Mouse (Mus musculus) urinary bladder, postnatal 4 days (tissue): ENCODE results near the gene Srgap3.
"Not testable (repeated sequence)": the region's sequence is repeated elsewhere in the genome, so short reads cannot be mapped to it uniquely, and the experiment has no call there.

Experiments used
- DNase-seq, 2 experiments: peaks; one replicate each; pipeline ENCODE4 v3.0.0; 2021 to 2022; ENCODE audit warnings: low spot score in 2 of 2

The Srgap3 gene

DNA sequence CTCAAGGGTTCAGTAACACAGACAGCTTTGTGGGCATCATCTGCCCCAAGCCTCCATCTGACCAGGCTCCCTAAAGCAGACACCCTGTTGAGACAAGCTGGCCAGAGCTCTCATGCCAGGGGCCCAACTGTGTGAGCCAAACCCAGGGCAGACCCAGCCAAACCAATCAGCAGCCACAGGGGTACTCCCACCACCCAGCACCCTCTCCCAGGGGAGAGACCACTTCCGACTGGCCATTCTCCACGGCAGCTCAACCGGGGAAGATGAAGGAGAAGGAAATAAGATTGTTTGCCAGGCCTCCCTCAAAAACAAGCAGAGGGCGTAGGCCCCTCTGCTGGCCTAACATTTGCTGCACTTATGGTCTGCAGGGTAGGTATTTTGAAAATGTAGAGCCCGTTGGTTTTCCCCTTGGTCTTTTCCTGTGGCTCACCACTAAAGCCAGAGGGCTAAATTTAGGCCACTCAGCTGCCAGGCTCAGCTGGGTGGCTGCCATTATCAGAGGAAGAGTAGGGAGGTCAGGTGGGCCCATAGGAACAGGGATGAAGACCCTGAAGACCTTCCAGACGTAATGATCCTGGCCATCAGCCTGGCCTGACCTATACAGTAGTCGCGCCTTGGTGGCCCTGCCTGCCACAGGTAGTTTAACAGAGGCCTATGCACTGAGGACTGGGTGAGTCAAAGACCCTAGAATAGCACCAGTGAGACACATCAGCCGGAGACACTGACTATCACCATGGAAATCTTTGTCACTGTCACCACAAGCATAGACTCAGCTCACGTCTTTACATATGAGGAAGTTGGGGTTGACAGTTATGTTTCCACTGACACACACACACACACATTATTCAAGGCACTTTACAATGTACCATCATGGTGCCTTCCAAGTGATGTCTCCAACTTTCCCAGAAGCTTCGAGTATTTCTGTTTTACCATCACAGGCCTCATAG lies 85.4 kb downstream of the Srgap3 start:
- no peak for DNase-seq

DNA sequence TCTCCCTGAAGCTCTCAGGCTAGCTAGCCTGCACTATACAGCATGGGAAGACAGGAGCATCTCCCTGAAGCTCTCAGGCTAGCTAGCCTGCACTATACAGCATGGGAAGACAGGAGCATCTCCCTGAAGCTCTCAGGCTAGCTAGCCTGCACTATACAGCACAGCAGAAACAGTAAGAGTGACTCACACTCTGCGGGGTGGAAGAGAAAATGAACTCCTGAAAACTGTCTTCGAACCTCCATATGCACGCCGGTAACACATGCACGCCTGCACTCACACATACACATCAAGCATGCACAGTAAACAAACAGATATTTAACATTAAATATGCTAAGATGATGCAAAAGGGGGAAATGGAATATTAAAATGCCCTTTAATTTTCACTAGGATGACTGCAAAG lies 86.8 kb downstream of the Srgap3 start:
- not testable (repeated sequence) for DNase-seq

- DNase-seq, result no peak
Observed at GRCm38 (mm10) chr6:112857057-112857456, 90.0 kb downstream of the Srgap3 start.

DNA sequence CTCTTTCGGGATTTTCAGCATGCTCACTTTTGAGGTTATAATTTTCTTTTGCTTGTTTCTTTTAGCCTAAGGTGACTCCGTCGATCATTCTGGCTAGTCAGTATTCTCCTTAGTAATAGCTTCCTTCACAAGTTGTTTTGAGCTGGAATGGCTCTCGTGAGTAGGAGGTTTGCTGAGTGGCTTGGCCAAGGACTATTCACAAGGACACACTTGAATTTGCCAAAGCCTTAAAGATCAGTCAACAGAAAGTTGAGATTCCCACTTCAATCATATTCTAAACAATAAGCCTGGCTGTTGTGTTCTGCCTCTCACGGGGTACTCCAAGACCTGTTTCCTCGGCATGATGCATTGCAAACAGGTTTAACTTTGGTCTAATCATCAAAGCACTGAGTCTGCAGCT lies 91.9 kb downstream of the Srgap3 start:
- no peak for DNase-seq

- DNase-seq, result no peak
Observed at GRCm38 (mm10) chr6:112852261-112853235, 94.5 kb downstream of the Srgap3 start.

- no peak for DNase-seq
Observed at GRCm38 (mm10) chr6:112850745-112851144, 96.3 kb downstream of the Srgap3 start.

- DNase-seq, result no peak
Observed at GRCm38 (mm10) chr6:112848629-112849180, 98.4 kb downstream of the Srgap3 start.

DNA sequence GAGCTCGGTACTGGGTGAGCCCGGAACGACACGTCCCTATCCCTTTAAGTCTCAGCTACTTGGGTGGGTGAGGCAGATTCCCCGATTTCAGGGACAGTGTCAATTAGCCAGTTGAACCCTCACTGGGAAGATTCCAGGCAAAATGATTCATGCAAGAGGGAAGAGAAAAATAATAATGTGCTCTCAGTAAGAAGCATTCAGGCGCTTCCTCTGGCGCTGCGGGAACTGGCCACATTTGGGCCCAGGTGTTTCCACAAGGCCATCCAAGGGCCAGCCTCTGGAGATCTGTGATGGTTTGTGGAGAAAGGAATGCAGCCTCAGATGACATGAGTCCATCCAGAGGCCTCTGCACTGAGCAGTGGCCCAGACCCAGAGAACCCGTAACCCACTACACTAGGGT lies 100.2 kb downstream of the Srgap3 start:
- no peak for DNase-seq

DNA sequence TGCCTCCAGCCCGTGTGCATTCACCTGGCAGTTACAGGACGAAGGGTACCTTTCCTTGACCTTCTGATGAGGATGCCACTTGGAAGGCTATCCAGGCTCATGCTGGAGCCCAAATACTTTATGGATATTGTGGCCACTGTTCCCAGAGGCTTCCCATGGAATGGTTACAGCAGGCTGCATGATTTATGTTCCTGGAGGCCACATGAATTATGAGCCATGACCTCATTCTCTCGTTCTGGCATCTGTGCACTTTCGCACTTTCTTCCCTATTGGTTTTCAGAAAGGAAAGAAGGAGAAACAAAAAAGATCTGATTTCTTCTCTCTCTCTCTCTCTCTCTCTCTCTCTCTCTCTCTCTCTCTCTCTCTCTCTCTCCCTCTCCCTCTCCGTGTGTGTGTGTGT lies 104.6 kb downstream of the Srgap3 start:
- DNase-seq, result no peak

- DNase-seq, result no peak
Observed at GRCm38 (mm10) chr6:112840400-112840799, 106.7 kb downstream of the Srgap3 start.

DNA sequence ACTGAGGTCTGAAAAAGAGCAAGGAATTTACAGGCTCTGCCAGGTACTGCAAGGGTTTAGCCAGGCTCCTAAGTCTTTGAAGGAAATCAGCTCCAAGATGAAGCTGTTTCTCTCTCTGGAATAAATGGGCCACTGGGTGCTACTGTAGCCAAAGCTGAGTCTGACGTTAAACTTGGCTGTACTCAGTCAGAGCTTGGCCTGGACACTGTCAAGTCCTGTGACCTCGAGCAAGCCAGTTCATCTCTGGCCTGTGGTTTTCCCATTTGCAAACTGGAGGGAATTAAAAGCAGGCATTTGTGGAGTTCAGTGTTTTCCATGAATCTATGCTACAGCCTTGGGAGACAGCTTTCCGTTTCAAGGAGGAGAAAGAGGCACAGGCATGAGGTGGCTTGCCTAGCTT lies 107.7 kb downstream of the Srgap3 start:
- no peak for DNase-seq

DNA sequence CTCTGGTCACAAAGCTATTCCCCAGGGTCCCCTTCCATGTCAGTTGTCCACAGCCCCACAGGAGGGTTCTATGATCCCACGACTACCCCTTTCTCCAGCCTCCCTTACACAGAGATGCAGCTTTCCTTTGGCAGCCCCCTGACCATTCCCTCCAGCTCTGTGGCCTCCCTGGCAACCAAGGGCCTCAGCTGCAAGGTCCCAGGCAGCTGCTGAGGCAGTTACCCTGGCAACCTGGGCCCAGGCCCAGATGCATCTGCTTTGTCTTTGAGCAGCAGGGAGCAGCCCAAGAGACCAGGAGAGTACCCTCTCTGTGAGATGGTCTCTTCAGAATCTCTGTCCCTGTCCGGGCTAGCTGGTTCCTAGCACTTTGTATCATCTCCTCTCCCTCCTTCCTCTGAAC lies 108.2 kb downstream of the Srgap3 start:
- DNase-seq, result no peak

DNA sequence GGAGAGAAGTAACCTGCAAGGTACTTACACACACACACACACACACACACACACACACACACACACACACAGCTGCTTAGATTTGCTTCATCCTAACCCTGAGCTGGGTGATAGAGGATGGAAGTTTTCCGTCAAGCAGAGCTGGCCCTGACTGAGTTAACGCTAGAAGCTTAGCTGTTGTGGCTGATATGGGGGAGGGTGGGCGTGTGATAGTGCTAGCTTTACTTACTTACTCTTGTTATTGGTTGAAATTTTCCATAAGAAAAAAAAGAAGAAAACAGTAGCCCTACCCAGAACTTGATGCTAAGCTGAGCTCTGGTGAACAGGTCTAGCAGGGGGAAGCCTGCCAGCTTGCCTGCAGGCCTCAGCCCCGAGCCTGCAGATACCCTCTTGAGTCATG lies 110.4 kb downstream of the Srgap3 start:
- no peak for DNase-seq

GRCm38 (mm10) chr6:112835413-112835812 lies 111.7 kb downstream of the Srgap3 start:
- DNase-seq, result no peak

- DNase-seq, result no peak
Observed at GRCm38 (mm10) chr6:112834430-112834829, 112.6 kb downstream of the Srgap3 start.

DNA sequence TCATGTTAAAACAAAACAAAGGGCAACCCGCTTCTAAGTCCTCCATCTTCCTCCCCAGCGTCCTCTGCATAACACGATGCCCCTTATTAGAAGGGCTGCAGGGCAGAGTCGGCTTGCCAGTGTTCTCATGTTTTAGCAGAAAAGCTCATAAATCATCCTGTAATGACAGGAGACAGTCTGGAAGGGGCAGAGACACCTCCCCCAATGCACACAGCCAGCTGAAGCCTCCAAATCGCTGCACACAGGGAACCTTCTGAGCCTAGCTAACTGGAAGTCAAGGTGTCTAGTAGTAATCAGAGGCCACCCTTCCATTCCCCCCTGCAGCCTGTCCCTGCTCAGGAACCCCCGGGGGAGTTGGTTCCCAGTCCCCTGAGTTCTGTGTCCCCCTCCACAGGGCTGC lies 113.3 kb downstream of the Srgap3 start:
- no peak for DNase-seq

DNA sequence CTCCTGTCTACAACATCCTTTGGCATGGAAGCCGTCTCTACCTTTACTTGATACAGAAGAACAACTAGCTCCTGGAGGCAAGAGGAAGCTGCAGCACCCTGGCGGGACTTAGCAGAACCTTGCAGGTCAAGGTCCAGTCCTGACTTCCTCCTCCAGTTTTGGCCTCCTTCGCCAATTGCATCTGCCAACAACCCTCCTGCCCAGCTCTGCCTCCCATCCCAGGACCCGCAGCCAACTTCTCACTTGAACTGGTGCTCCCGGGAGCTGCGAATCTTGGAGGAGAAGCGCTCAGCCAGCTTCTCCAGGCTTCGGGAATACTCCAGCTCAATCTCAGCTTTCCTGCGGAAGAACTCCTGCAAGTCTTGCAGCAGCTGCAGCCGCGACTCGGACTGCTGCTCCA lies 117.9 kb downstream of the Srgap3 start:
- DNase-seq, result no peak

DNA sequence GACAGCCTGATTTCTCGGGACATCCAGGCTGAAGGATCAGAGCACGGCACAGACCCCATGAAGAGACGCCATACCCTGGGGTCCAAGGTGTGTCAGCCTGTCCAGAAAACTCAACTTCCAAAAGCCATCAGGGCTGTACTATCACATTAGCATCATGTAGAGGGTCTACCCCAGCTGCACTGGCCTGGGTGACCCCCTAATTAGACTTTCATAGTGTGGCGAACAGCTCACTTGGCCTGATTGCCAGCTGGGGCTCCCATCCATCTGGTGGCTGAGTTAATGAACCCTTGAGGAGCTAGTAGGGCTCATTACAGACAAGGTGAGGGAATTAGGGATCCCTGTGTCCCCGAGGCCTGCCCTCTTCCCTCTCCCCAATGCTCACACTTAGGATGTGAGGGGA lies 118.6 kb downstream of the Srgap3 start:
- no peak for DNase-seq

DNA sequence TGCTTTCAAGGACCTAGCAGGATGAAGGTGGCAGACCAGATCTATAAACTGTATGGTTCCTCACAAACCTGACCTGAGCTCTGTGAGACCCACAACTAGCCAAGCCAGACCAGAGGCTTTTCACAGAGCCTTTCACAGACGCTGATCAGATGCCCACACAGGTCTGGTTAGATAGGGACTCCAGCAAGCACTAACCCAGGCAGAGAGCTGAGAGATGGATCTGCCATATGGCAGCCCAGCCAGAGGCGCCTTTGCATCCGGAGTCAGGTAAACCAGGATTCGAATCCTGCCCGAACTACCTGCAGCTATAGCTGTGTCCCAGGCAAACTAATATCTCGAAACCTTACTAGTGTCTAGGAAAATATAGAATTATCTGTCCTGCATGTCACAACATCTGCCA lies 121.4 kb downstream of the Srgap3 start:
- DNase-seq, result no peak

DNA sequence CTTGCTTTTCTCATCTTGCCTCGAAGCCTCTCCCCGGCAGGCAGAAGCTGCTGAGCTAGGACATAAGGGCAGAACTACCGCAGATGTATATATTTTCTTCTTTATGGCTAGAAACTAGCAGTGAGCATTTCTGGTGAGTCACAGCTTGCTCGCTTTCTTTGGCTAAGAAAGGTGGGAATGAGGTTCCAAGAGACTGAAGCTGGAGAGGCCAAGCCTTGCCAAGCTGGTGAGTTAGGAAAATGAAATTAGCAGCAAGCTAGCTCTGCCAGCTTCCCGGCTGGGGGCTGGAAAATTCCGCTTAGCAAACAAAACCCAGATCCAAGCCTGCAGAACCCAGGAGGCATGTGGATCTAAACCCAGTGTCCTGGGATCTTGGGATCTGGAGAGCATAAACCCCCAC lies 124.0 kb downstream of the Srgap3 start:
- DNase-seq, result no peak

GRCm38 (mm10) chr6:112820298-112820992 lies 126.6 kb downstream of the Srgap3 start:
- no peak for DNase-seq
